10 mouse cellular contexts compared by ENCODE assay signal in the genomic region with DNA sequence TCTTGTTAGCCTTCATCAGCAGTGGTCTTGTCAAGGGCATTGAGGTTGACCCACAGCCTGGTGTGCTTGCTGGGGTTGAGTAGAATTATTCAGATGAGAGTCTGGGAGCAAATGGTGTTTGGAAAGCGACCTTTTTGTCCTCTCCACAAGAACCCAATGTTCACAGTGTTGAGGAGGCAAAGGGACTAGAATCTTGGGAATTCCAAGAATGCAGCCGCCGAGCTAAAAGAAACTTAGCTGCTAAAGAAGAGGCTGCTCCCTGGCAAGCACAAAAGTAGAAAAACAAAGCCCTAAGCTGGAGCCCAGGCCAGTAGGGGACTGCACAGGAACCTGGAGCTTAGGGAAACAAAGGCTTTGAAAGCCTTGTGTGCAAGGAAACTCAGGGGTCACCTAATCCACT.
DNase-seq lines count a peak whose midpoint lies in the region; ATAC-seq and TF ChIP-seq lines count a peak whose summit lies in the region.
"Had no signal": no experiment of that assay in that cellular context is flagged by ENCODE, and none has a peak within 500 bp of the region (broad histone marks: within the 10 kb centered on the region; RNA-seq: fewer than 3 reads in every experiment).

No protein-coding gene starts in this region.

- no peak overlapping the region for H3K4me2 ChIP-seq in hindbrain, embryonic 13.5 days
- no peak overlapping the region for H3K4me2 ChIP-seq in hindbrain, embryonic 14.5 days (replicated peaks)
- no peak overlapping the region for H3K4me2 ChIP-seq in midbrain, embryonic 15.5 days
- H3K4me2 ChIP-seq: limb, embryonic 15.5 days had no signal

- 0 out of 2 replicates have a peak overlapping the region, but pooled peaks have one; percentile 4 for H3K27ac ChIP-seq in hindbrain, embryonic 13.5 days
- H3K27ac ChIP-seq in hindbrain, embryonic 14.5 days = no peak overlapping the region
- H3K27ac ChIP-seq in midbrain, embryonic 15.5 days = peak overlapping the region; percentile 35; the same call in 1 of the 2 replicates
- no peak overlapping the region; the same call in 1 of the 2 replicates for H3K27ac ChIP-seq in layer of hippocampus, adult 2 months
- H3K27ac ChIP-seq: limb, embryonic 15.5 days had no signal

- WGBS in hindbrain, embryonic 13.5 days = 2% methylated on average over 3 of the region's 3 CpGs
- WGBS in hindbrain, embryonic 14.5 days = 13% methylated on average over 3 of the region's 3 CpGs
- WGBS in midbrain, embryonic 15.5 days = 7% methylated on average over 3 of the region's 3 CpGs

- peaks cover 9% of the 10 kb centered on the region for H3K4me1 ChIP-seq in hindbrain, embryonic 13.5 days (replicated peaks)
- peaks cover 5% of the 10 kb centered on the region; the same call in 1 of the 2 replicates for H3K4me1 ChIP-seq in hindbrain, embryonic 14.5 days (replicated peaks; ENCODE audit: control insufficient read depth, insufficient read depth, low read length)
- H3K4me1 ChIP-seq in midbrain, embryonic 15.5 days = peaks cover 21% of the 10 kb centered on the region

- H3K9me3 ChIP-seq in hindbrain, embryonic 13.5 days = no peaks in the 10 kb centered on the region
- H3K9me3 ChIP-seq in hindbrain, embryonic 14.5 days (ENCODE audit: control insufficient read depth, low read length) = no peaks in the 10 kb centered on the region
- no peaks in the 10 kb centered on the region for H3K9me3 ChIP-seq in midbrain, embryonic 15.5 days
- H3K9me3 ChIP-seq: limb, embryonic 15.5 days had no signal

- H3K27me3 ChIP-seq in hindbrain, embryonic 13.5 days = no peaks in the 10 kb centered on the region
- H3K27me3 ChIP-seq in hindbrain, embryonic 14.5 days (ENCODE audit: control insufficient read depth, insufficient read depth, low read length) = no peaks in the 10 kb centered on the region
- H3K27me3 ChIP-seq in midbrain, embryonic 15.5 days (replicated peaks) = no peaks in the 10 kb centered on the region
- H3K27me3 ChIP-seq: limb, embryonic 15.5 days had no signal

- ATAC-seq in hindbrain, embryonic 13.5 days (ENCODE audit: low FRiP score) = no peak
- ATAC-seq in hindbrain, embryonic 14.5 days (ENCODE audit: low FRiP score) = no peak
- no peak for ATAC-seq in midbrain, embryonic 15.5 days (replicated peaks)
- ATAC-seq: intestine, postnatal 0 days had no signal

- no peak for DNase-seq in hindbrain, embryonic 14.5 days (ENCODE audit: low spot score)
- DNase-seq in embryo, embryonic 9.5 days (ENCODE audit: extremely low spot score) = peak; percentile 49
- DNase-seq in kidney, postnatal 10 days = peak; percentile 39
- no peak for DNase-seq in layer of hippocampus, adult 2 months (ENCODE audit: low spot score in 2 of 2)
- no peak for DNase-seq in adrenal gland, postnatal 36 days
- DNase-seq in gastrocnemius, postnatal 25 days = no peak

- TF ChIP-seq CTCF in layer of hippocampus, adult 2 months (conservative IDR thresholded peaks at IDR 0.05) = no peak

- H3K4me3 ChIP-seq in hindbrain, embryonic 13.5 days = no peak overlapping the region
- no peak overlapping the region for H3K4me3 ChIP-seq in hindbrain, embryonic 14.5 days (replicated peaks; ENCODE audit: low read length)
- no peak overlapping the region for H3K4me3 ChIP-seq in midbrain, embryonic 15.5 days
- H3K4me3 ChIP-seq in layer of hippocampus, adult 2 months = no peak overlapping the region
- H3K4me3 ChIP-seq: limb, embryonic 15.5 days had no signal

- H3K9ac ChIP-seq in hindbrain, embryonic 13.5 days = no peak overlapping the region
- H3K9ac ChIP-seq in hindbrain, embryonic 14.5 days = no peak overlapping the region
- no peak overlapping the region for H3K9ac ChIP-seq in midbrain, embryonic 15.5 days
- H3K9ac ChIP-seq: limb, embryonic 15.5 days had no signal

- H3K36me3 ChIP-seq in hindbrain, embryonic 13.5 days = no peaks in the 10 kb centered on the region
- H3K36me3 ChIP-seq in hindbrain, embryonic 14.5 days (replicated peaks; ENCODE audit: control insufficient read depth, insufficient read depth) = no peaks in the 10 kb centered on the region
- no peaks in the 10 kb centered on the region for H3K36me3 ChIP-seq in midbrain, embryonic 15.5 days (replicated peaks)
- H3K36me3 ChIP-seq: limb, embryonic 15.5 days had no signal

Comparison
In these comparisons a context has a peak if more than half of its experiments do, and no peak if none do; other contexts are left out.
1. H3K27ac ChIP-seq: peak in hindbrain, embryonic 13.5 days (single experiment) and midbrain, embryonic 15.5 days (single experiment); none in hindbrain, embryonic 14.5 days (single experiment) and layer of hippocampus, adult 2 months (single experiment).
2. DNase-seq: peak in embryo, embryonic 9.5 days (single experiment) and kidney, postnatal 10 days (single experiment); none in hindbrain, embryonic 14.5 days (single experiment), layer of hippocampus, adult 2 months (0 of 2), adrenal gland, postnatal 36 days (0 of 2) and gastrocnemius, postnatal 25 days (single experiment).